Mouse (Mus musculus) neutrophil, adult 83 days (primary cell): ENCODE results near the gene Cep83. TPM values are rescaled to one million over a fixed set of nuclear protein-coding genes. Genes with fewer than 3 reads are reported as not detected.

Experiments
- total RNA-seq, 2 experiments: library from RNA; stranded (reverse); gene quantifications; one replicate each; pipeline ENCODE4 v1.2.4; 2023

The Cep83 gene
- 10 to 100 TPM; 18.9 to 22.9 TPM for total RNA-seq

GRCm38 (mm10) chr10:94688420-94689175 is at the start of gene Cep83:
Gene Cep83, plus strand, starts transcription at chr10:94688654.

